Mouse (Mus musculus) erythroblast, embryonic 14.5 days (primary cell): Measurements from ENCODE around the gene Padi4.

Source experiments
- GATA1 ChIP-seq: IDR thresholded peaks from 2 replicates; pipeline ENCODE4 v1.6.1; 2012; ENCODE audit warnings: low read length, inconsistent platforms, mixed read lengths
- TAL1 ChIP-seq: IDR thresholded peaks from 3 replicates; pipeline ENCODE4 v1.6.1; 2012; ENCODE audit warnings: low read length, inconsistent platforms, mixed read lengths

GRCm38 (mm10) chr4:140741401-140741800 lies 32.6 kb downstream of the Padi4 start:
- TF ChIP-seq TAL1 (no peak), GATA1 (no peak)
